Mouse (Mus musculus): ENCODE data around the gene Gpbar1.

Gpbar1 gene

DNA sequence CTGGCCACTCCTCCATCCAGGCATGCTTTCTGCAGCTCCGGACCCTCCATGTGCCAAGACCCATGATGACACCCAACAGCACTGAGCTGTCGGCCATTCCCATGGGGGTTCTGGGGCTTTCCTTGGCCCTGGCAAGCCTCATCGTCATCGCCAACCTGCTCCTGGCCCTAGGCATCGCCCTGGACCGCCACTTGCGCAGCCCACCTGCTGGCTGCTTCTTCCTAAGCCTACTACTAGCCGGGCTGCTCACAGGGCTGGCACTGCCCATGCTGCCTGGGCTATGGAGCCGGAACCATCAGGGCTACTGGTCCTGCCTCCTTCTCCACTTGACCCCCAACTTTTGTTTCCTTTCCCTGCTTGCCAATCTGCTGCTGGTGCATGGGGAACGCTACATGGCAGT is at the start of gene Gpbar1:
Gene Gpbar1, plus strand, starts transcription at position 13 of the 400 bp plus-strand sequence.
- DNase-seq (ENCODE audit: low spot score): no peak

DNA sequence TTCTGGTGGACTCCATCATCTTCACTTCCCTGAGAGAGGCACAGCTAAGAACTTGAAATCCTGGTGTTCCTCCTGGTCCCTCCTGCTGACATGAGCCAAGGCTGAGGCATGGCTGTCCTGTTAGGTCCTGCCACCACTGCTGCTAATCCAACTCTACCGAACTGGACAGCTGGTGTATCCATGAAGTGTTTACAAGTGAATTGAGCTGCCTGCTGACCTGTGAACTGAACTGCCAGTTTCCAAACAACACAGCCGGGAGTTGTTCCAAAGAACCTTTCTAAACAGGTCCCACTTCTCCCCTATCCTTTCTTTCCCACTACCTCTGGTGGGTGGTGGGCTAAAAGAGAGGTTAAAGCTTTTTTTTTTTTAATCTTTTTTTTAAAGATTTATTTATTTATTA is 48.4 kb upstream of the Gpbar1 start:
- no peak for DNase-seq (ENCODE audit: low spot score)

DNA sequence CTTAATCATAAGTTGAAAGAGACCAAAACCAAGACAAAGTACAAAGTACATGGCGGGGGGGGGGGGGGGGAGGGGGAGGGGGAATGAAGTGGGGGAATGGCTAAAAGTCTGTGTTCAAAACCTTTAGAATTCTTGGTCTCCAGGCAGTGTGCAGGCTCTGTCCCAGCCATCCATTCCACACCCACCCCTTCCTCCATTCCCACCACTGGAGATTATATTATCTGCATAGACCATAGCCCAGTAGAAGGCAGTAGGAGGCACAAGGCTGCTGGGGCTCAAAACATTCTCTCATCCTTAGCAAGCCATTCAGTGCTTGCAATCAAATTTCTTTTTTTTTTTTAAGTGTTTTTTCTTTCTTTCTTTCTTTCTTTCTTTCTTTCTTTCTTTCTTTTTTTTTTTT is 47.4 kb upstream of the Gpbar1 start:
- no peak for DNase-seq (ENCODE audit: low spot score)

GRCm38 (mm10) chr1:74235938-74236589 is 42.3 kb upstream of the Gpbar1 start, which contains the start of gene Arpc2:
Gene Arpc2, plus strand, starts transcription at chr1:74236084.
- peak; percentile 96 for DNase-seq (ENCODE audit: low spot score)

DNA sequence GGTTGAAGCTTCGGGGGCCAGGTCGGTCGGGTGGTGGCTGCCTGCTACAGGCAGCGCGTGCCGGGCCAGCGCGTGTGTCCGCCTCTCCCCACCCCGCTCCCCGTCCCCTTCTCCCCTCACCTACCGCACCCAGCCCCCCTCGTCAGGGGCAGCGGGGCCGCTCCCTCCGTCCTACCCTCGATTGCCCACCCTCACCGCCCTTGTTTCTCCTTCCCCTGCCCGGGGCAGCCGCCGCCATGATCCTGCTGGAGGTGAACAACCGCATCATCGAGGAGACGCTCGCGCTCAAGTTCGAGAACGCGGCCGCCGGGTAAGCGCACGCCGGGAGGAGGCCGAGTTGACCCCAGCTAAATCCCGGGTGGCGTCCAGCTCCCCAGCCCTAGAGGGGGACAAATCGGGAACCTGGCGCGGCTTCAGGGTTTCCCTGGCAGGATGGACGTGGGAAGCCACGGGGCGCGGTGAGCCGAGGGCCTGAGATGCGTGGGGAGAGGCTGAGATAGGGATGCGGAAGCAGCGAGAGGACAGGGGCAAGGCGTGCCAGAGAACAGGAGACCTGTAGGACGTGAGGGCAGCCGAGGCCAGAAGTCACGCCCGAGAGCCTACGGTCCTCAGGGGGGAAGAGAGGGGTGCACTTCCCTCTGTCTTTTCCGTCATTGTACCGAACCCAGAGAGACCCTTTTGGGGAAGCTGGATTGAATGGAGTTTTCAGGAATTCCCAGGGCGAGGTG is 41.6 kb upstream of the Gpbar1 start:
- peak; percentile 35 for DNase-seq (ENCODE audit: low spot score)

DNA sequence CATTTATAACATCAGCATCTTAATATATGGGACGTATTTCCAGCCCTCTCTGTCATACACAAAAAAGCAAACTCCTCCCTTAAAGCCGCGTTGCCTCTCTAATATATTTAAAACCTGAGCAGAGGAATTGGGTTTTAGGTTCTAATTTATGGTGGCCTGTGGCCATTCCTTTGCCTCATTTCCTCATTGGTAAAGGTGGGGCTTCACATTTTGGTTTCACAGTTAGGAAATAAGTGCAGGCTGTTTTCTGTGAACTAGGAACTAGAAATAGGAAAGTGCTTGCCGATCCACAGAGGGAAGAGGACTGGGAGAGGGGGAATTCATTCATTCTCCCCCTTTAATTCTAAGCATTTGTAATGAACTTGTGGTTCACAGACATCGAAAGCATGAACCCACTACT is 40.7 kb upstream of the Gpbar1 start:
- DNase-seq (ENCODE audit: low spot score): no peak

DNA sequence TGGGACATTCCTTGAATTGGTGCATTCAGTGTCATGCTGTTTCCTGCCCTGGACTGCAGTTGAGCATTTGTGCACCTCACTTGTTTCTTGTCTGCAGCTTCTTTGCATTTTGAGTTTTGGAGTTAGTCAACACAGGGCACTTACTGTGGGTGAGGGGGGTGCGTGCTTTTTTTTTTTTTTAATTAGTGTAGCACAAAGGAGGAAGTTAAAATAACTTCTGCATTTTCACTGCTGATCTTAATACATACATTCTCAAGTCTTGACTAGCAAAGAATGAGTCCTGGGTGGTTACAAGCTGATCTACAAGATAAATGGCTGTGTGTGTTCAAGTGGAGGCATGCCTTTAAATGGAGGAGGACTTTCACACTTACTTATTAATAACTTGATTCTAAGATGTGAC is 40.2 kb upstream of the Gpbar1 start:
- DNase-seq (ENCODE audit: low spot score): no peak

DNA sequence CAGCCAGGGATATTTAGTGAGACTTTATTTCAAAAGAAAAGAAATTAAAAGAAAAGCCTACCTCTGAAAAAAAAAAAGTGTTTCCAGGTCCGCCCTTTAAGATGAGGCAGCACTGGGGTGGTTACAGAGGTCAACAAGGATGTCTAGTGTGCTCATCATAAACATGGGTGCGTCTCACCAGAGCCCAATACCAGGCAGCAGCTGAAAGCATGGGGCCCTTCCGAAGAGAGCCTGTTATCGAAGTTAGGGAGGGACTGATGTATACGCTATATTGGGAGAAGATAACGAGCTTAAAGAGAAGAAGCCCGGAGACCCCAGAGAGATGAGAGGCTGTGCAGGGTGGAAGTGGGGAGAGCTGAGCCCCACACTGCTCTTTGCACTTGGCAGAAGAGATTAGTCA is 39.2 kb upstream of the Gpbar1 start:
- DNase-seq (ENCODE audit: low spot score): no peak

GRCm38 (mm10) chr1:74239618-74240017 is 38.7 kb upstream of the Gpbar1 start:
- DNase-seq (ENCODE audit: low spot score): no peak

GRCm38 (mm10) chr1:74240311-74240710 is 38.0 kb upstream of the Gpbar1 start:
- peak; percentile 72 for DNase-seq (ENCODE audit: low spot score)

GRCm38 (mm10) chr1:74240832-74241231 is 37.5 kb upstream of the Gpbar1 start:
- DNase-seq (ENCODE audit: low spot score): no peak

DNA sequence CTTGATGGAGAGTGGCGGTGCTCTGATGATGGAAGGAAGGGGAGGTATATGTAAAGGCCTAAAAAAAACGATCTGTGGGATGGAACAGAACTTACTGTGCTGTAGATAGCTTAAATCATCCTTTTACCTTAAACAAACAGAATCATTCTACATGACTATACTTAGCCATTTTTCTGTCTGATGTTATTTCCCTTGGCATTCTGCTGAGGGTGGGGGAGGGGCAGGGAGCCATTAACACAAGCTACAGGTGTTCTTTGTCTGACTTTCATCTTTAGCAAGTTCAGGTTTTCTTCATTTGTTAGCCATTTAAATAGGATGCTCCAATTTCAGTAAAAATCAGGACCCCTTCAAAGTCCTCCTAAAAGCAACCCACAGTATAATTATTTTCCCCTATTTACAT is 32.8 kb upstream of the Gpbar1 start:
- no peak for DNase-seq (ENCODE audit: low spot score)

- DNase-seq (ENCODE audit: low spot score): no peak
Observed at GRCm38 (mm10) chr1:74248799-74249198, 29.6 kb upstream of the Gpbar1 start.

DNA sequence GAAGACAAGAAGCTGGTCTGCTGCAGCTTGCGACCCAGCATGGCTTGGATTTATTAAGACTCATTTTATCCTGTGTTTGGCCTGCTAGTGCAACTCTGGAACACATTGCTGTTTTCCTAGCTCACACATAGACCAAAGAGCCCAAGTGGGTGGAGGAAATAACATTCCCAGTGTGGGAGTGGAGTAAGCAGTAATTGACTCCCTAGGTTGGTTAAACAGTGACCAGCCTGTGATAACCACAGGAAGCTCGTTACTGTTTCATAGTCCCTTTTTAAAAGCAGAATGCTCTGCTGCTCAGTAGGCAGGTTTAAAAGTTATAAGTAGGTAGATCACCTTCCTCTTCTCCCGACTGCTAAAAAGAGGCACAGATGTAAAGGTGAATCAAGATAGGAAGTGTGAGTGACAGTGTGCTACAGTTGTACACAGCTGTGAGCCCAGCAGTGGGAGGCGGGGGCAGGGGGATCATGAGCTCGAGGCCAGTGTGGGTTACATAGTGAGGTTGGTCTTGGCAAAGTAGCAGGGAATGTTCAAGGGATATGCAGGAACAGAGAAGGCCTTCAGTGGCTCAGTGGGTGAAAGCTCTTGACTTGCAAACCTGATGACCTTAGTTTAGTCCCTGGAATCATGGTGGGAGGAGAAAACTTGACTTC is 28.9 kb upstream of the Gpbar1 start:
- no peak for DNase-seq (ENCODE audit: low spot score)

- DNase-seq (ENCODE audit: low spot score): no peak
Observed at GRCm38 (mm10) chr1:74250096-74250495, 28.3 kb upstream of the Gpbar1 start.

DNA sequence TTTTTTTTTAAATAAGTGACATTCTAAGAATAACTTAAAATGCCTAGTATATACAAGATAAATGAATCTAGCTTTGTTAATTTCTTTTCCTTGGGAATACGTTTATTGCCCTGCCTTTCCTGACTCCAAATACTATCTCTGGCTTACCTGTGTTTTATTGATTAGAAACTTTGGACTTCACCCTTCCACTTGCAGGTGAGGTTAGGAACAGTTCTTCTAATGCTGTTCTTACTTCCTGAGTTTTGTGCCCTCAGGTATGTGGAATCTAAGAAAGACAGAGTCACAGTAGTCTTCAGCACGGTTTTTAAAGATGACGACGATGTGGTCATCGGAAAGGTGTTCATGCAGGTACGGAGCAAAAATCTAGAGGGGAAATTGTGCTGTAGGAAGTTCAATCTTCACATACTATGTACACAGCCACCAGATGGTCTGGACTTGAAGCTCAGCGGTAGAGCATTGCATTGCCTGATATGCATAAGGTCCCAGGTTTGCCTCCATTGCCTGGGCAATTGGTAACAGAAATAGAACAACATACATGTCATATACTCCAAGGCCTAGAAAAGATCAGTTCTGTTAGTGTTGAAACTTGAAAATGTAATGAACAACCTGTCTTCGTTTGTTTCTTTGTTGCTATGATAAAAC is 22.5 kb upstream of the Gpbar1 start:
- DNase-seq (ENCODE audit: low spot score): no peak

DNA sequence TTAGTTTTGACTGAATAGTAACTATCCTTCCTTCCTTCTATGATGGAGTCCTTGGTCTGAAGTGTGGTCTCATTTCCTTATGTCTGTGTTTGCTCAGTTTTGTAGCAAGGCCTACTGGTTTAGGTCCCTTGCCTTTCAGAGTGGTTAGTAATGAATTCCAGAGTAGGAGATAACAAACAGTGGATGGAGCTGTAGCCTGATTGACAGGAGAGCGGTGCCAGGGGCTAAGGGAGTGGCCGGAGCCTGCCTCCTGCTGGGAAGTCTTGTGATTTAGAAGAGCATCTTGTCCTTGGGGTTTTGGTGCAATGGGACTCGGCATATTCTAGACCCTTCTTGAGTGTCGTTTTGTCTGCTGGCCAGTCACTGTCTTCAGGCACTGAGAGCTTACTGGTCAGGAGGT is 21.6 kb upstream of the Gpbar1 start:
- no peak for DNase-seq (ENCODE audit: low spot score)

DNA sequence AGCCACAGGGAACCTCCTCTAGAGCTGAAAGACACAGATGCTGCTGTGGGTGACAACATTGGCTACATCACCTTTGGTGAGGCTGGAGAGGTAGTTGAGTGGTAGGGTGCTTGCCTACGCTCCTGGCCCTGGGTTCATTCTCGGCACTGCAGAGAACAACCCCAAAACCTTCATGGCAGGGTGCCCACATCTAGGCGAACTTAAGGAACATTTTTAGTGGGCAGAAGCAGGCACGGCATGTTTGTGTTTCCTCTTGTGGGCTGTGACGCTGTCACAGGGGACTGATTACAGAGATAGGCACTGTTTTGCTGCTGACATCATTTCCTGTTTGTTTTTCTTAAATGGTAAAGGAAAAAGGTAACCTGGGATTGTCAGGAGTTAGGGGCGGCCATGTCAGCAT is 15.8 kb upstream of the Gpbar1 start:
- DNase-seq (ENCODE audit: low spot score): no peak

GRCm38 (mm10) chr1:74268750-74269149 is 9.6 kb upstream of the Gpbar1 start:
- no peak for DNase-seq (ENCODE audit: low spot score)

DNA sequence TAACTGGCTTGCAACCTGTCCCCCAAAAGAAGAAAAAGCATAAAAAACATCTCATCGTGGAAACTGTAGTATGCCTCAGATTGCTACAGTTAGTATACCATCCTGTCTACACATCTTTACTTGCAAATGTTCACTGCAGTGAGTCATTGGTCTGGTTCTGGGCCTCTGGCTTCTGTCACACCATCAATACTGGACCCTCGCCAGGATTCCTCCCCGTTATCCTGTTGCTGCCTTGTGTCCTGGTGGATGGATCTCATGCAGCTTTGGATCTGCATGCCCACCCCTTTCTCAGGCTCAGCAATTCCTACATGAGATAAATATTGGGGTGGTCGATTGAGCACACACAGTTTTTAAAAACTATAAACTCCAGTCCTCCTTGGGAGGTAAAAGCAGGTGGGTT is 6.7 kb upstream of the Gpbar1 start:
- DNase-seq (ENCODE audit: low spot score): peak; percentile 27

GRCm38 (mm10) chr1:74275015-74275414 is 3.3 kb upstream of the Gpbar1 start:
- no peak for DNase-seq (ENCODE audit: low spot score)

- DNase-seq (ENCODE audit: low spot score): no peak
Observed at GRCm38 (mm10) chr1:74277041-74277440, 1.3 kb upstream of the Gpbar1 start.
